Mouse (Mus musculus) heart, postnatal 36 days (tissue): ENCODE results near the gene Cacna2d3. TPM values are rescaled to one million over a fixed set of nuclear protein-coding genes. Genes with fewer than 3 reads are reported as not detected.
A peak's percentile ranks its signal among the peaks of the same experiment; 100 is the strongest.

Experiments
- DNase-seq, 2 experiments: peaks; one replicate each; pipeline ENCODE4 v3.0.0; 2021 to 2022
- intact Hi-C: fragments of 180-260 bp; cut with DNase I; formaldehyde crosslinking; loops from one replicate; pipeline ENCODE4 v1.15.1; 2025
- total RNA-seq, 2 experiments: library from RNA; stranded (reverse); gene quantifications; 2 replicates each; pipeline ENCODE4 v1.2.3; 2021

Gene Cacna2d3
- total RNA-seq, result 1 to 10 TPM in 1 of 2 experiments, under 1 TPM in 1; 0.47 to 1.2 TPM

DNA sequence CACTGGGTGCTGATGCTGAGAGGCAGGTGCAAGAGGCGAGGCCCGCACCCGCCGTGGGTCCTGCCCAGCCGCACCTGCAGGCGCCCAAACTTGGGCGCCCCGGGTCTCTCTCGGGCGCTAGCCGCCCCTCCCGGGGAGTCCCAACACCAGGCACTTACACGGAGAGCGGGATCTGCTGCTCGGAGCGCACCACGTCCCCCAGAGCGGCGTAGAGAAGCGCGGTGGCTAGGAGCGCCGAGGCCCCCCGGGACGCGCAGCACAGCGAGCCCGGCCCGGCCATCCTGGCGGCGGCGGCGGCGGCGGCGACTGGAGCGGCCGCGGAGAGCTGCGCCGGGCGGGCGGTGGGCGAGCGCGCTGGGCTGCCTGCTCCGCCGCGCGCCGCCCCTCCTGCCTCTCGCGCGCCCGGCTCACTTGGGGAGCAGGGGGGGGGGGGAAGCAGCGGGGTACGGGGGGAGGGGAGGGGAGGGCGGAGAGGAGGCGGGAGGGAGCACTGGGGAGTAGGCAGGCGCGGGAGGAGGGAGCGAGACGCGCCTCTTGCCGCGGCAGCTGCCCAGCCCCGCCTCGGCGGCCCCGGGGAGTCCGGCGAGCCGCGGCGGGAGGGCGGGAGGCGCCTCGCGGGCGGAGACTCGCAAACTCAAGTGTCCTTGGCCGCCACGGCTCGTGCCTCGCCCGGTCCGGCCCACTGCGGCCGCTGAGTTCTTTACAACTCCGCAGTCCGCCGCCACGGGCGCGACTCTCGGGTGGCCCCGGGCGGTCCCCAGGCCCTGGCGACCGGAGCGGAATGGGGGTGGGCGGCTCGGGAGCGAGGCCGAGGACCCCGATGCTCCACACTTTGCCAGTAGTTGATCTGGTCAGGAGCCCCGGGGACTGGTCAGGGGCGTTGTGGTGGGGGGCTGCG is at the start of gene Cacna2d3:
Gene Cacna2d3, minus strand, starts transcription at position 377 of the 898 bp plus-strand sequence.
- peak; percentile 44 to 54 for DNase-seq
- intact Hi-C loops, result no loop called here

GRCm38 (mm10) chr14:29769486-29769885 is 47.8 kb upstream of the Cacna2d3 start:
- intact Hi-C loops, result no loop called here
- no peak for DNase-seq

DNA sequence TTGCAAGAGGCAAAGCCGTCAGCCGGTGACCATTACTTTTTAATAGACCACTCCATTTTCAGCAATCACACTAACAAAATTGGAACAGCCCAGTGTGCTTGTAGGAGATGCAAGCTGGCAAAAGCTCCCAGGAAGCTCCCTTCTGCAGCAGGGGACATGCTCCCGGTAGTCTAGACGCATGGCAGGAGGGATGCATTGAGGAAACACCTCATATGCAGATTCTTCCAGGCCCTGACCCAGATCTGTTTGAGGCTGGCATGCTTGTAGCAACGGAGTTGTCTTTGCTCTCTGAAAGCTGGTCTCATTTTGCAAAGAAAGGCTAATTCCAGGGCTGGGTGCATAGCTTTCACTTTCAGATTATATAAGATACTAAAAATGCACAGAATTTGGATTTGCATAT is 31.2 kb upstream of the Cacna2d3 start:
- no peak for DNase-seq
- intact Hi-C loops, result no loop called here

DNA sequence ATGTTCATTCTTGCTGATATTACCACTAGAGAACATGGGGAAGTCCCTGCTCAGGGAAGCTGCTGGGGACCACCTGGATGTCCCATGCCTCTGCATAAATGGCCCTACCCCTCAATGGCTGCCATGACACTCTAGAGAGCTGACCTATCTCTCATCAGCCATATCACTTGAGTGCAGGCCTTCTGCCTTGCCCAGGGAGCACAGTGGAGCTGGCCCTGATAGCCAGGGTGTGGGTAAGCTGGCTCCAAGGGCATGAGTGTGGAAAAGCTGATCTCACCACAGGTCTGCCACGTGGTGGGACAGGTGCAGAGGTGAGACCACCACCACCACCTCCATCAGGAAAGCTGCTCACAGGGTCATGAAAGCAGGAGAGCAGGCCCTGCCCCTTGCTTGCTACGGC is 17.1 kb upstream of the Cacna2d3 start:
- no peak for DNase-seq
- intact Hi-C loops, result no loop called here

GRCm38 (mm10) chr14:29730256-29730655 is 8.6 kb upstream of the Cacna2d3 start:
- no peak for DNase-seq

DNA sequence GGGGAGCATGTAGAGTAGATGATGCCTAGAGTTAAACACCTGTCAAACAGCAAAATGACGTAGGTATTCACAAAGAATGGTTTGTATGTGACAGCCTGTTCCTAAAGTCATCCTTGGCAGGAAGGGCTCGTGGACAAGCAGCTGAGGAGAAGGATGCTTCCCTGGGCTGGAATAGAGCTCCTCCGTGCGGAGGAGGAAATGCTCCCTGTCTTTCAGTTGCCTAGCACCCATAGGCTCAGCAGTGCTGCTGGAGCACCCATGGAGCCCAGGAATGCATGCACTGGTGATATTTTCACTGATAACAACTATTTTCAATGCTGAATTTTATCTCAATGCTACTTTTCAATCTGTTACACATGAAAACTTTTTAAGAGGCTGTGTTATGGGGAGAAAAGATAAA is 7.3 kb upstream of the Cacna2d3 start:
- intact Hi-C loops, result no loop called here
- DNase-seq, result no peak

More at GRCm38 (mm10) chr14:29730256-29730655, 8.6 kb upstream of the Cacna2d3 start:
- intact Hi-C loops, result no loop called here

- intact Hi-C loops, result no loop called here
- no peak for DNase-seq
Measured at GRCm38 (mm10) chr14:29727596-29727995, 5.9 kb upstream of the Cacna2d3 start.

GRCm38 (mm10) chr14:29723267-29723666 is 1.6 kb upstream of the Cacna2d3 start:
- DNase-seq, result no peak
- intact Hi-C loops, result no loop called here

GRCm38 (mm10) chr14:29722386-29723221 is 940 bp upstream of the Cacna2d3 start:
- intact Hi-C loops, result no loop called here
- peak in 1 of 2 experiments; percentile 3 for DNase-seq

GRCm38 (mm10) chr14:29721131-29721487 is 555 bp downstream of the Cacna2d3 start:
- intact Hi-C loops, result no loop called here
- DNase-seq, result no peak

- DNase-seq, result no peak
- intact Hi-C loops, result no loop called here
Measured at GRCm38 (mm10) chr14:29720334-29720911, 1.2 kb downstream of the Cacna2d3 start.

DNA sequence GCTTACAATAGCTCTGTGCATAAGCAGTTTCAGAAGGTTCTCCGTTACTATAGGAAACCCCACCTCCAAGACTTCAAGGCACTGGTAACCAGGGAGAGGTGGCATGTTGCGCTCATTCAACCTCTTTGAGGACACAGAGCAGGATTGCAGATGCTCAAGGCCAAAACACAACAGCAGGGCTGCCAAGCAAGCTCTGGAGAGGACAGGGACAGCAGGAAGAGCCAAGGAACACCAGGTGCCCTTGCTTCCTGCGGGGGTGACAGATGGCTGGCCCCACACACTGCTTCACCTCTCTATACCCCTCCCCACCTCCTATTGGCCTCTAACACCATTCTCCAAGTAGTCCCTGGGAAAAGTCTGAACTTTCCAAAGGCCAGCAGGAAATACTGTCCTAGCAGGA is 9.0 kb downstream of the Cacna2d3 start:
- intact Hi-C loops, result no loop called here
- no peak for DNase-seq

DNA sequence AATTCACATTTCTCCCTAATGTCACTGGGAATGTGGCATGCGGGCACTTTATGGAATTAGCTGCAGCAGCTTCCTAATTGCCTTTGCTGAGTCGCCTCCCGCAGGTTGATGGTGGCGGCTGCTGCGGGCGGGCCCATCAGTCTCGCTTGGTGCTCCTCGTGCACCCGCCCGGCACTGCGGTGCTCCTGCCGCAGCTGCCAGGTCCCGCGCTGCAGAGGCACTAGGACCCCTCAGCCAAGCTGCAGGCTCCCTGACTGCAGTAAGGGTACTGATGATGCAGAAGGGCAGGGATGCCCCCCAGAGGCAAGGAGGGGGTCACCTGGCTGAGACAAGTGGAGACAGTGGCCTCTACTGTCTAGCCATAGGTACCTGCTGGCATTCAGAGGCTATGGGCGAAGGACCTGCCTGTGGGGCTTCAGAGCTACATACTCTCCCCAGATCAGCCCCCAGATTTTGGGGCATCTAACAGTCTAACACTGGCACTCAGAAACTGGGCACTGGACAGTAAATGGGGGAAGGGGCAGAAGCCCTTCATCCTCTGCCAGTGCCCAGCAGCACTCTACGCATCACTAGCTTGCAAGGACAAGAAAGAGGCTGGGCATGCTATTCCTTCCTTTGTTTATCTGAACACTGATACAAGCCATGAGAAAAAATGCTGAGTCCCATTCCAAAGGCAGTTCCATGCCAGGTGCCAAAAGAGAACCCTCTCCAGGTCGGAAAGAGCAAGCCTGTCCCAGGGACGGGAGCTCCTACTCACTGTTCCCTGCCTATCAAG is 13.9 kb downstream of the Cacna2d3 start:
- DNase-seq, result no peak
- intact Hi-C loops, result no loop called here

DNA sequence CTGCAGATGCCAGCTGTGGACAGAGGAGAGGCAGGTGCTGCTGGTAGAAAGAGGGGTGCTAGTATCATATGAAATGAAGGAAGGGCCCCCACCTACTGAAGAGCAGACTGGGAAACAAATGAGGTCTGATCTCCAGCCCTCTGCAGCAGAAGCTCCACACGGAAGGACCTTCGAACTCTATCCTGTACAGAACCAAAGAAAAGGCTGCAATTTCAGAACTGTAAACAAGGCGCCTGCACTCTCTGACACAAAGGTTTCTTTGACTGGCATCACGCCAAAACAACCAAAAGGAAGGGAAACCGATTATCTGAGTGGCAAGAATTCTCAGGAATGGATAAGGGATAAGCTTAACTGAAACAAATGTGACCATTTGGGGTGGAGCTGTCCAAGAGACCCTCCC is 18.9 kb downstream of the Cacna2d3 start:
- intact Hi-C loops, result no loop called here
- DNase-seq, result no peak

- DNase-seq, result peak in 1 of 2 experiments; percentile 7
- intact Hi-C loops, result no loop called here
Measured at GRCm38 (mm10) chr14:29696131-29696530, 25.5 kb downstream of the Cacna2d3 start.

- peak in 1 of 2 experiments; percentile 14 for DNase-seq
- intact Hi-C loops, result no loop called here
Measured at GRCm38 (mm10) chr14:29672436-29673050, 49.1 kb downstream of the Cacna2d3 start.

GRCm38 (mm10) chr14:29669826-29670225 is 51.8 kb downstream of the Cacna2d3 start:
- intact Hi-C loops, result no loop called here
- DNase-seq, result no peak

GRCm38 (mm10) chr14:29657006-29657405 is 64.7 kb downstream of the Cacna2d3 start:
- intact Hi-C loops, result no loop called here
- peak; percentile 3 for DNase-seq

DNA sequence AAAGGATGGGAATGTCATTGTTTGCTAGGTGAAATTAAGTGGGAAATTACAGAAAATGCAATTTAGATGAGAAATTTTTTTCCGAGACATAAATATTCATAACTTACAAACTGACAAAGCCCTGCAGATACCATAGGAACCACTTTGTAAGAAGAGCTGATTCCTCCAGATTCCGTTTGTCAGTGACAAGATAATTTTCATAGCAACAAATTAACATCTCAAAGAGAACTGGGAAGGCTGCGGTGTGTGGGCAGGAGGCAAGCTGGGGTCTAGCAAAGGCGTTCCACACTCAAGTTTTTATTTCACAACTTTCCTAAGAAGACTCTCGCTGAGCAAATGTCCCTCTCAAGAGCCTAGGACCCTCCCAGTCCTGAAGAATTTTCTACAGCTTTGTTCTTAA is 71.1 kb downstream of the Cacna2d3 start:
- intact Hi-C loops, result no loop called here
- no peak for DNase-seq

DNA sequence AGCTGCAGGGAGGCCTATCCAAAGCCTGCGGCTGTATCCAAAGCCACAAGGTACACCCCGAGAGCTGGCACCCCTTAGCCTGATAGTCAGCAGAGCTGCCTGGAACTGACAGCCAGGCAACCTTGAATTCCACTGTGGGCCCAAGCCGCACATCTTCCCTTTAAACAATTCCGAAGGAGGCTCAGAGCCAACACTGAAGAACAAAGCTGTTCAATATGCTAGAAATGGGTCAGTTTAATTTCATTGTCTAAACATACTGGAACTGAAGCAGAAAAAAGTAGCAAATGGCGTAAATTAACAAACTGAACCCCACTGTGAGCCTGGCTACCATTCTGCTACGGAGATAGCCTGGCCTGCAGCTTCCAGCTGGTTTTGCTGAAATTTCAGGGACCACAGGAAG is 72.9 kb downstream of the Cacna2d3 start:
- DNase-seq, result no peak
- intact Hi-C loops, result no loop called here
